Mouse (Mus musculus) thymus, adult 2 months (tissue): ENCODE data around the gene Nup98.

Source experiments
- CTCF ChIP-seq: fragments of 200-500 bp; IDR thresholded peaks from 2 replicates; pipeline ENCODE4 v1.5.1; 2012; ENCODE audit warnings: mild to moderate bottlenecking, control low read depth, low read length, moderate library complexity, borderline replicate concordance; ENCODE audit not compliant: control insufficient read depth, poor library complexity, insufficient read depth; ENCODE audit errors: extremely low read depth
- POLR2A ChIP-seq: fragments of 200-500 bp; IDR thresholded peaks from 2 replicates; pipeline ENCODE4 v1.6.1; 2012; ENCODE audit warnings: mild to moderate bottlenecking, low read length, control low read depth, moderate library complexity; ENCODE audit not compliant: control insufficient read depth, poor library complexity, insufficient read depth; ENCODE audit errors: extremely low read depth

GRCm38 (mm10) chr7:102170300-102170699, 39.7 kb downstream of the Nup98 start:
- TF ChIP-seq POLR2A (no peak), CTCF (no peak)
